1 mouse cellular context compared by ENCODE assay signal in genomic region chr7:16923283-16924036, GRCm38 (mm10).
TF ChIP-seq lines count a peak whose summit lies in the region.

No protein-coding gene starts in this region.

TF ChIP-seq in MEL, 35 proteins besides CTCF, POLR2A, EP300 and RAD21:
- TF ChIP-seq ELF1 (IDR thresholded peaks at IDR 0.05; ENCODE audit: low read depth, low read length) (no peak), ZKSCAN1 (IDR thresholded peaks at IDR 0.05; ENCODE audit: low read depth, low read length) (no peak), TCF12 (IDR thresholded peaks at IDR 0.05; ENCODE audit: low read depth, low read length) (no peak), NELFE (IDR thresholded peaks at IDR 0.05; ENCODE audit: low read depth, low read length) (peak; percentile 85), SIN3A (IDR thresholded peaks at IDR 0.05; ENCODE audit: low read length) (no peak; the same call in none of the 2 replicates), ZMIZ1 (IDR thresholded peaks at IDR 0.05; ENCODE audit: low read depth, low read length) (peak; percentile 59; the same call in 1 of the 2 replicates), MYB (IDR thresholded peaks at IDR 0.05; ENCODE audit: low read depth, low read length) (peak; percentile 98), CHD1 (IDR thresholded peaks at IDR 0.05; ENCODE audit: low read depth, low read length) (no peak; the same call in 1 of the 2 replicates), POLR2AphosphoS2 (IDR thresholded peaks at IDR 0.05; ENCODE audit: low read length) (peak; percentile 63; the same call in 1 of the 2 replicates)
